Mouse (Mus musculus) forebrain, embryonic 13.5 days (tissue): ENCODE data around the gene Pola1. TPM values are rescaled to one million over a fixed set of nuclear protein-coding genes. Genes with fewer than 3 reads are reported as not detected.
A peak's percentile ranks its signal among the peaks of the same experiment; 100 is the strongest.

Experiments
- ATAC-seq: fragments of 200-750 bp; cut with Nextera tagmentation; 2 replicates; pipeline ENCODE4 v1.8.0; 2017
- H3K27ac ChIP-seq: fragments of 300-500 bp; sonication (generic); 2 replicates; pipeline ENCODE4 v1.5.1; 2015; ENCODE audit warnings: inconsistent platforms, mild to moderate bottlenecking, moderate library complexity
- H3K27me3 ChIP-seq: fragments of 300-500 bp; sonication (generic); 2 replicates; pipeline ENCODE4 v1.6.1; 2015; ENCODE audit warnings: mild to moderate bottlenecking, inconsistent platforms
- H3K36me3 ChIP-seq: fragments of 300-500 bp; sonication (generic); 2 replicates; pipeline ENCODE4 v1.6.1; 2015; ENCODE audit warnings: mild to moderate bottlenecking, inconsistent platforms; ENCODE audit not compliant: poor library complexity, severe bottlenecking
- H3K4me1 ChIP-seq: fragments of 300-500 bp; sonication (generic); 2 replicates; pipeline ENCODE4 v1.6.1; 2015; ENCODE audit warnings: inconsistent platforms
- H3K4me2 ChIP-seq: fragments of 300-500 bp; sonication (generic); 2 replicates; pipeline ENCODE4 v1.6.1; 2015; ENCODE audit warnings: inconsistent platforms, mild to moderate bottlenecking, moderate library complexity
- H3K4me3 ChIP-seq: fragments of 300-500 bp; sonication (generic); 2 replicates; pipeline ENCODE4 v1.5.1; 2015; ENCODE audit warnings: mild to moderate bottlenecking, inconsistent platforms
- H3K9ac ChIP-seq: fragments of 300-500 bp; sonication (generic); 2 replicates; pipeline ENCODE4 v1.6.1; 2015; ENCODE audit warnings: mild to moderate bottlenecking, inconsistent platforms
- H3K9me3 ChIP-seq: fragments of 300-500 bp; sonication (generic); replicated peaks from 2 replicates; pipeline ENCODE4 v1.6.1; 2016; ENCODE audit warnings: inconsistent platforms
- WGBS: fragments of 180-500 bp; shearing (Covaris S2); methylation state at CpG from one replicate; pipeline ENCODE4 v1.1.7; 2015; 5-methylcytosine and 5-hydroxymethylcytosine counted together
- polyA plus RNA-seq: library from polyadenylated mRNA; unstranded; fragments of >200 nt; fragmentation: Nextera tagmentation; extraction: Ambion mirVana; gene quantifications from 2 replicates; pipeline ENCODE4 v1.2.1, GENCODE M21; 2015

Pola1 gene
- polyA plus RNA-seq, 1 experiment from 2014 or later: 15.0 TPM

DNA sequence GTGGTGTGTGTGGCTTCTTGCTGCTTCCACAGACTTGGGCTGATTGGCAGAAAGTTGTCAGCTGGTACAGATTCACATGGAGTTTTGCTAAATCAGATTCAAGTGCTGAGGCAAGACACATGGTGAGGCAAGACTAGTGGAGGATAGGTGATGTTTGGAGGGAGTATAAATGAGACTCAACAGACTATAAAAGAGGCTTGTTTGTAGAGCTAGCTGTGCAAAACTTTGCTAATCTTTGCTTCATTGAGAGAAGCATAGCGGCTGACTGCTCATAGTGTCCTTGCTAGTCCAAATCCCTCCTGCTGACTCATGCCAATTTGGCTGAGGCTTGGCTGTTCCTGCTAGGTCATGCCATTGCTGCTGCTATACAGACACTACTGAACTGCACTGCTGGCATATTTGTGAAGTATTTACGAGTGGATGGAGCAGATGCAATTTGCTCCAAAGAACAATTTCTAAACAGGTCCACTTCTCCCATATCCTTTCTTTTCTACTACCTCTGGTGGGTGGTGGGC lies 3.0 kb upstream of the Pola1 start:
- ATAC-seq: no peak
- no peak overlapping the region for H3K4me3 ChIP-seq
- no peaks in the 10 kb centered on the region for H3K27me3 ChIP-seq
- H3K4me2 ChIP-seq: no peak overlapping the region
- H3K36me3 ChIP-seq: no peaks in the 10 kb centered on the region
- no peak overlapping the region for H3K27ac ChIP-seq
- no peak overlapping the region for H3K9ac ChIP-seq
- H3K4me1 ChIP-seq: peaks cover 2% of the 10 kb centered on the region; the same call in 1 of the 2 replicates
- no peaks in the 10 kb centered on the region for H3K9me3 ChIP-seq
- 84% methylated on average over 2 of the region's 2 CpGs for WGBS

DNA sequence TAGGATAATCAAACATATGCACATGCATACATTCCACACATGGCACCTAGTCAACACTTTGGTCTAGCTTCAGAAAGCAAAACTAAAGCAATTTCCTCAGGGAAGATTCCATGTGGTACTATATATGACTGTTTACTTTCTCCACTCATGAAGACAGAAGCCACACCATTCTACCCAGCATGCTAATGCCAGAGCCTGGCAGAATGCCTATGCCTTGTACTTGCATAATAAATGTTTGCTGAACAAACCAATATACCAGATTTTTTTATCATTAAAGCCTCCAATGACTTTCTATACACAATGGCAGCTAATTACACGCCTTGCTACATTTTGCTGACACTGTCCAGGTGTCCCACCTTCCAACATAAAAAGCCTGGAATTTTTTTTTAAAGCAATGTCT lies 1.7 kb downstream of the Pola1 start:
- Histone ChIP-seq H3K4me2 (peak overlapping the region; percentile 63), H3K9me3 (no peaks in the 10 kb centered on the region), H3K4me1 (peaks cover 3% of the 10 kb centered on the region; the same call in 1 of the 2 replicates), H3K4me3 (peak overlapping the region; percentile 54; the same call in 1 of the 2 replicates), H3K27me3 (no peaks in the 10 kb centered on the region), H3K9ac (no peak overlapping the region), H3K36me3 (no peaks in the 10 kb centered on the region), H3K27ac (no peak overlapping the region)
- no peak for ATAC-seq
- 44% methylated on average over 1 of the region's 1 CpGs for WGBS

DNA sequence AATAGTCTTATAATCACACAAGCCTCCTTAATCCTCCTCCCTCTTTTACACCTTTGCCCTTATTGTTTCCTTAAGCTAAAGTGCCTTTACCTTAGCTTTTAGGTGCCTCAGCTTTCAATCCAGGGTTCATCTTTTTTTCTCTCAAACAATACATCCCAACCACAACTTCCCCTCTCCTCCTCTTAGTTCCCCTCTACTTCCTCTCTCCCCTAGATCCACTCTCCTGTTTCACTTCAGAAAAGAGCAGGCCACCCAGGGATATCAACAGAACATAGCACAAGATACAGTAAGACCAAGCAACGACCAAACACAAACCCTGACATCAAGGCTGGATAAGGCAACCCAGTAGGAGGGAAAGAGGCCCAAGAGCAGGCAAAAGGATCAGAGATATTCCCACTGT lies 29.7 kb downstream of the Pola1 start:
- WGBS: 75% methylated on average over 1 of the region's 1 CpGs
- H3K4me2 ChIP-seq: no peak overlapping the region
- ATAC-seq: no peak

GRCm38 (mm10) chrX:93594283-93594682 lies 37.7 kb downstream of the Pola1 start:
- no peak overlapping the region for H3K4me2 ChIP-seq
- 98% methylated on average over 4 of the region's 4 CpGs for WGBS
- H3K36me3 ChIP-seq: peaks cover 5% of the 10 kb centered on the region; the same call in 1 of the 2 replicates
- H3K4me1 ChIP-seq: no peaks in the 10 kb centered on the region
- no peak overlapping the region for H3K27ac ChIP-seq
- H3K27me3 ChIP-seq: no peaks in the 10 kb centered on the region
- H3K9me3 ChIP-seq: no peaks in the 10 kb centered on the region
- no peak for ATAC-seq
- H3K9ac ChIP-seq: no peak overlapping the region
- H3K4me3 ChIP-seq: no peak overlapping the region

More for the DNA sequence above, 29.7 kb downstream of the Pola1 start:
- Histone ChIP-seq H3K27me3 (no peaks in the 10 kb centered on the region), H3K9me3 (no peaks in the 10 kb centered on the region), H3K27ac (no peak overlapping the region), H3K9ac (no peak overlapping the region), H3K36me3 (peaks cover 4% of the 10 kb centered on the region; the same call in 1 of the 2 replicates), H3K4me1 (no peaks in the 10 kb centered on the region), H3K4me3 (no peak overlapping the region)

GRCm38 (mm10) chrX:93580931-93581330 lies 51.0 kb downstream of the Pola1 start:
- WGBS: 92% methylated on average over 2 of the region's 2 CpGs
- no peak for ATAC-seq

DNA sequence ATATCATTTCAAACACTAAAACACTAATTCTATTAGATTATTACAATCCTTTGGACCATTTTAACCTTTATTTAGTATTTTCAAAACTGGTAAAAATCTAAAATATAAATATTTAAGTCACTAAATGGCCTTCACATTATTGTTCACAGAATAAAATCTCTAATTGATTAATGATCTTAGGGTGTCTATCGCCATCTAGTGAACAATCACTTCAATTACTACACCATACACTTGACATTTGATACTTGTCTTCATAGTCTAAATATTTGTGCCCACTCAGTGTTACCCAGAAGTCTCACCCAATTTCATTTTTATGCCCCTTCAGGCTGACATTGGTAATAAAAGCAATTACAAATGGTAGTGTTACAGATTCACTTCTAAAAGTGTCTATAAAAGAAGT lies 74.8 kb downstream of the Pola1 start:
- H3K27ac ChIP-seq: no peak overlapping the region
- no peak overlapping the region for H3K4me3 ChIP-seq
- WGBS: 32% methylated on average over 1 of the region's 1 CpGs
- no peaks in the 10 kb centered on the region for H3K36me3 ChIP-seq
- ATAC-seq: 0 out of 2 replicates have a peak, but pooled peaks have one; percentile 53
- H3K9ac ChIP-seq: no peak overlapping the region
- no peaks in the 10 kb centered on the region for H3K4me1 ChIP-seq
- H3K27me3 ChIP-seq: no peaks in the 10 kb centered on the region
- no peaks in the 10 kb centered on the region for H3K9me3 ChIP-seq
- no peak overlapping the region for H3K4me2 ChIP-seq

More at GRCm38 (mm10) chrX:93580931-93581330, 51.0 kb downstream of the Pola1 start:
- no peak overlapping the region for H3K9ac ChIP-seq
- H3K9me3 ChIP-seq: no peaks in the 10 kb centered on the region
- no peaks in the 10 kb centered on the region for H3K36me3 ChIP-seq
- H3K4me2 ChIP-seq: no peak overlapping the region
- H3K4me3 ChIP-seq: no peak overlapping the region
- no peaks in the 10 kb centered on the region for H3K27me3 ChIP-seq
- H3K27ac ChIP-seq: no peak overlapping the region
- H3K4me1 ChIP-seq: no peaks in the 10 kb centered on the region

DNA sequence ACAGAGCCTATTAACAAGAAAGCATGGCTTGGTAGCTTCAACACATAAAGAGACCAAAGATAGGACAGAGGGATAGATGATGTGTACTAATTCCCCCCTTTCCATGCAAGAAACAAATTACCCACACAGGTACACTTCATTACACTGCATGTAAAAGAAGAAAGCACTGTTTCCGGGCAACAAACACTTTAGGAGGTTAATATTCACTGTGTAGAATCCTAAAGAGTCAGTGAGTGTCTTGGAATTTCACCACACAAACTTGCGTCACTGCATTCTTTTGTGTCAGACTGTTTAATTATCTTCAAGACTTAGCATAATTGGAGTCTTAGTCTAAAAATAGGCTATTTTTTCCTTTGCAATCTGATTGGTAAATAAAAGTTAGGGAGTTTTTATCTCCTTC lies 92.2 kb downstream of the Pola1 start:
- WGBS: 52% methylated on average over 2 of the region's 2 CpGs
- Histone ChIP-seq H3K27ac (no peak overlapping the region), H3K27me3 (no peaks in the 10 kb centered on the region), H3K36me3 (no peaks in the 10 kb centered on the region), H3K9ac (no peak overlapping the region), H3K9me3 (no peaks in the 10 kb centered on the region), H3K4me2 (no peak overlapping the region), H3K4me1 (no peaks in the 10 kb centered on the region), H3K4me3 (no peak overlapping the region)
- 0 out of 2 replicates have a peak, but pooled peaks have one; percentile 16 for ATAC-seq

DNA sequence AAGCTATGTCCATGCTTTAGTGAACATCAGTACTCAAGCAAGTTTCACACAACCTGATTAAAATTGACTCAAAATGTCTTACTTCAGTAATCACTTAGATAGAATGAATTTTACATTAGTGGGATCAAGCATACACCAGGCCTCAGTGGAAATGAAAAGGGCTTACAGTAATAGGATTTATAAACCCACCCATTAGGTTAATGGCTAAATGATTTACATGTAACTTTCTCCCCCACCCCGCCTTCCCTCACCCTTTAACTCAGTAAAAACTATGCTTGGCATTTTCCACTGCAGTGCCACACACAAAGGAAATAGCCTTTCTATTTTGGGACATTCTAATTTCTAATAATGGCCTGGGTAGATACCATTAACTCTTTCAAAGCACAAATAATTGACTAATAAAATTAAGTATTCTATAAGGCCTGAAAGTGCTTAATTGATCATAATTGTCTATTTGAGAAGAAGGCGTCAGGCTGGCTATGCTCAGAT lies 129.0 kb downstream of the Pola1 start:
- Histone ChIP-seq H3K27ac (no peak overlapping the region), H3K4me2 (no peak overlapping the region), H3K36me3 (no peaks in the 10 kb centered on the region), H3K27me3 (no peaks in the 10 kb centered on the region), H3K4me1 (no peaks in the 10 kb centered on the region; the same call in 1 of the 2 replicates), H3K4me3 (no peak overlapping the region), H3K9ac (no peak overlapping the region), H3K9me3 (no peaks in the 10 kb centered on the region)
- ATAC-seq: no peak
- 37% methylated on average over 2 of the region's 2 CpGs for WGBS

DNA sequence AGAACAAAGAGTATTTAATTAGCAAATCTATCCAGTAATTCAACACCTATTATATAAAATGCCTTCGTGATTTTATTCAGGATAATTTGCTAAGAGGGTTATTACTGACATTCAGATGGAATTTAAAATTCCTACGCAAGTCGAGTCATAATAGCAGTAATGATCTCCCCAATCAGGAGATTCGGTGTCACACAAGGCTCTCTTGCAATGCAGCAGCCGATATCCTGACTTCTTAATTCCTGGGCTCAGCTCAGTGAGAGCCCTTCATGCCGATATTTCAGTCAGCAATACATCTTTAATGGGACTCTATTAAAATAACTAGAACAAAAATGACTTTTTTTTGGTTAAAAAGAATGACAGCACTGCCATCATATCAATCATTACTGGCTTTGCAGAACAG lies 134.4 kb downstream of the Pola1 start:
- Histone ChIP-seq H3K4me2 (no peak overlapping the region), H3K9me3 (no peaks in the 10 kb centered on the region), H3K4me3 (no peak overlapping the region), H3K4me1 (no peaks in the 10 kb centered on the region; the same call in 1 of the 2 replicates), H3K27me3 (no peaks in the 10 kb centered on the region), H3K36me3 (no peaks in the 10 kb centered on the region), H3K9ac (no peak overlapping the region), H3K27ac (no peak overlapping the region)
- peak; percentile 68 for ATAC-seq
- WGBS: 60% methylated on average over 6 of the region's 6 CpGs

GRCm38 (mm10) chrX:93465711-93466110 lies 166.2 kb downstream of the Pola1 start:
- Histone ChIP-seq H3K27me3 (no peaks in the 10 kb centered on the region), H3K9me3 (no peaks in the 10 kb centered on the region), H3K4me1 (no peaks in the 10 kb centered on the region), H3K4me3 (no peak overlapping the region), H3K27ac (no peak overlapping the region), H3K9ac (no peak overlapping the region), H3K36me3 (no peaks in the 10 kb centered on the region), H3K4me2 (no peak overlapping the region)
- 22% methylated on average over 1 of the region's 1 CpGs for WGBS
- no peak for ATAC-seq

DNA sequence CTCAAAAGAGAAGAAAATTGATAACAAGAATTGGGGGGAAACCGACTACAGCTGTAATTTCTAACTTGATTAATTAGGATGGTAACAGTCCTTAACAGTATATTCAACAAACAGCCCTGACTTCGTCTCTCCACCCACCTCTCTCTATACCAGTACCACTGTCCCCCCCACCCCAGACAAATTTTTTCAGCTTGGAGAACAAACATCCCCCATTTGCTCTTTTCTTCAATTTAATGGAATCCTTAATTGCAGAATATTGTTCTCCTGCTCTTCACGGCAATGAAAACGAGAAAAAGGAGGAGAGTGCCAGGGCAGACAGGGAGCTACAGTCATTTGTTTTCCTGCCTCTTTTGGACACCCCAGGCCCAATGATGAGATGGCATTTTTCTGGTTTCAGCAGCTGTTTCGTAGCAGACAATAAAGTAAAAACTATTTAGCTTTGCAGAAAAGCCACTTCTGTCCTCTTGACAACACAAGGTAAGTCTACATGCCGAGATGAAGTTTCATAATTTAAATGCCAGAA lies 202.2 kb downstream of the Pola1 start:
- Histone ChIP-seq H3K27ac (peak overlapping the region; percentile 16; the same call in 1 of the 2 replicates), H3K4me3 (no peak overlapping the region), H3K9me3 (no peaks in the 10 kb centered on the region), H3K36me3 (no peaks in the 10 kb centered on the region), H3K4me1 (peaks cover 10% of the 10 kb centered on the region), H3K9ac (no peak overlapping the region), H3K4me2 (peak overlapping the region; percentile 11; the same call in 1 of the 2 replicates), H3K27me3 (no peaks in the 10 kb centered on the region)
- 31% methylated on average over 6 of the region's 6 CpGs for WGBS
- peak; percentile 87 for ATAC-seq

- Histone ChIP-seq H3K36me3 (no peaks in the 10 kb centered on the region), H3K4me1 (peaks cover 10% of the 10 kb centered on the region), H3K4me3 (no peak overlapping the region), H3K27me3 (no peaks in the 10 kb centered on the region), H3K9me3 (no peaks in the 10 kb centered on the region), H3K4me2 (peak overlapping the region; percentile 22), H3K9ac (no peak overlapping the region), H3K27ac (peak overlapping the region; percentile 31)
- WGBS: 26% methylated on average over 9 of the region's 9 CpGs
- peak; percentile 86 for ATAC-seq
Measured at GRCm38 (mm10) chrX:93428956-93429737, 202.8 kb downstream of the Pola1 start.
